Mouse (Mus musculus): ENCODE results near the gene Olfr836.
"Not testable (repeated sequence)": the region's sequence is repeated elsewhere in the genome, so short reads cannot be mapped to it uniquely, and the experiment has no call there.

DNA sequence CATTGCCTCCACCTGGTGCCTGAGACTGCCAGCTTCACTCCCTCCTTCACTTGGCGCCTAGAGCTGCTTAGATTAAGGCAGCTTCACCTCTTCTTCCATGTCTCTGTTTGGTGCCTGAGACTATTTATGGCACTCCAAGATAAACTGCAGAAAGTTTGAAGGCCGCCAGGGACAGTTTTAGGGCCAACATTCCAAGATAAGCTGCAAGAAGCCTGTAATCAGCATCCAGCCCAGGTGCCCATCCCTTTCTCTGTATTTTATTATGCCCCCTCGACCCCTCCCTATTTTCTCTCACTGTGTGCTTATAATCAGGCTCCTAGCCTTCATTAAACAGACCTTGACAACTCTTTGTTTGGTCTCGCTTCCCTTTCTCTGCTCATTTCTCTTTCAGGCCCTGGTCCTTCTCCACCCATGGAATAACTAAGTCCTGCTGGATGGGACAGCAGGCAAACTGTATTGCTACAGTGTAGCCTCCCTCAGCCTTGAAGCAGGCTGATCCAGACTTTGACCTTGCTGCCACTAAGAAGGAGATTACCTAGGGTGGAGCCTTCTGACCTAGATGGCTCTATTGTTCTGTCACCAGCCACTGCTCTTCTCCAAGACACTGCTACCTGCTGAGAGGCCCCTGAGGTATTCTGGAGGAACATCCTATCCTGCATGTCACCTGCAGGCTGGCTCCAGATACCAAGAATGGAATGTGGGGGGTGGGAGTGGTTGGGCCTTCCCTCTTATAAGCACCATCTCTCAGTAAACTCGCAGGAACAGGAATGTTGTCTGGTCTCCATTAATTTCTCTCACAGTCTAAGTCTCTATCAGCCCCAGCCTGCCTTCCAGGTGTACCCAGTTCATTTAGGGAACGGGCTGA, 27.1 kb upstream of the Olfr836 start:
- TF ChIP-seq CTCF, EP300 (IDR thresholded peaks at IDR 0.05; ENCODE audit: low read depth): not testable (repeated sequence)

Measured in heart, postnatal 0 days (tissue).